Mouse (Mus musculus): ENCODE data around the gene Cxcr5. TPM values are rescaled to one million over a fixed set of nuclear protein-coding genes. Genes with fewer than 3 reads are reported as not detected.

Cxcr5 gene
- total RNA-seq, 2 experiments from 2014 or later = not detected

- DNase-seq (ENCODE audit: low spot score in 2 of 2) = no peak
- intact Hi-C loops (cut with DNase I) = loop anchor here (5.0 kb wide), 1 partner anchor 88 kb away; the partner anchor contains the start of gene Ddx6
Observed at GRCm38 (mm10) chr9:44514147-44514546, 47.5 kb downstream of the Cxcr5 start.

GRCm38 (mm10) chr9:44513610-44514009 lies 48.1 kb downstream of the Cxcr5 start:
- intact Hi-C loops (cut with DNase I) = loop anchor here (5.0 kb wide), 1 partner anchor 89 kb away; the partner anchor contains the start of gene Ddx6

GRCm38 (mm10) chr9:44513121-44513520 lies 48.6 kb downstream of the Cxcr5 start:
- intact Hi-C loops (cut with DNase I) = loop anchor here (5.0 kb wide), 1 partner anchor 89 kb away; the partner anchor contains the start of gene Ddx6
- DNase-seq (ENCODE audit: low spot score in 2 of 2) = no peak

More at GRCm38 (mm10) chr9:44513610-44514009, 48.1 kb downstream of the Cxcr5 start:
- DNase-seq (ENCODE audit: low spot score in 2 of 2) = no peak

- no peak for DNase-seq (ENCODE audit: low spot score in 2 of 2)
- intact Hi-C loops (cut with DNase I) = loop anchor here (5.0 kb wide), 1 partner anchor 90 kb away; the partner anchor contains the start of gene Ddx6
Observed at GRCm38 (mm10) chr9:44512717-44513003, 49.0 kb downstream of the Cxcr5 start.

GRCm38 (mm10) chr9:44511935-44512716 lies 49.6 kb downstream of the Cxcr5 start:
- DNase-seq (ENCODE audit: low spot score in 2 of 2) = no peak
- intact Hi-C loops (cut with DNase I) = loop anchor here (5.0 kb wide), 1 partner anchor 90 kb away; the partner anchor contains the start of gene Ddx6

GRCm38 (mm10) chr9:44510872-44511601 lies 50.6 kb downstream of the Cxcr5 start:
- intact Hi-C loops (cut with DNase I) = loop anchor here (5.0 kb wide), 1 partner anchor 91 kb away; the partner anchor contains the start of gene Ddx6
- no peak for DNase-seq (ENCODE audit: low spot score in 2 of 2)

- intact Hi-C loops (cut with DNase I) = loop anchor here (5.0 kb wide), 1 partner anchor 92 kb away; the partner anchor contains the start of gene Ddx6
- DNase-seq (ENCODE audit: low spot score in 2 of 2) = no peak
Observed at GRCm38 (mm10) chr9:44510355-44510871, 51.3 kb downstream of the Cxcr5 start.

- intact Hi-C loops (cut with DNase I) = loop anchor here (5.0 kb wide), 1 partner anchor 93 kb away; the partner anchor contains the start of gene Ddx6
Observed at GRCm38 (mm10) chr9:44509487-44510354, 52.0 kb downstream of the Cxcr5 start.

GRCm38 (mm10) chr9:44508721-44509486 lies 52.8 kb downstream of the Cxcr5 start:
- intact Hi-C loops (cut with DNase I) = no loop called here
- no peak for DNase-seq (ENCODE audit: low spot score in 2 of 2)

More at GRCm38 (mm10) chr9:44509487-44510354, 52.0 kb downstream of the Cxcr5 start:
- DNase-seq (ENCODE audit: low spot score in 2 of 2) = peak; percentile 70 to 82

- intact Hi-C loops (cut with DNase I) = no loop called here
- no peak for DNase-seq (ENCODE audit: low spot score in 2 of 2)
Observed at GRCm38 (mm10) chr9:44508124-44508619, 53.5 kb downstream of the Cxcr5 start.

- intact Hi-C loops (cut with DNase I) = no loop called here
- DNase-seq (ENCODE audit: low spot score in 2 of 2) = no peak
Observed at GRCm38 (mm10) chr9:44507345-44507744, 54.3 kb downstream of the Cxcr5 start.

- intact Hi-C loops (cut with DNase I) = no loop called here
Observed at GRCm38 (mm10) chr9:44506566-44506965, 55.1 kb downstream of the Cxcr5 start.

GRCm38 (mm10) chr9:44505824-44506467 lies 55.7 kb downstream of the Cxcr5 start:
- no peak for DNase-seq (ENCODE audit: low spot score in 2 of 2)
- intact Hi-C loops (cut with DNase I) = no loop called here

More at GRCm38 (mm10) chr9:44506566-44506965, 55.1 kb downstream of the Cxcr5 start:
- no peak for DNase-seq (ENCODE audit: low spot score in 2 of 2)

GRCm38 (mm10) chr9:44504893-44505823 lies 56.5 kb downstream of the Cxcr5 start:
- intact Hi-C loops (cut with DNase I) = no loop called here
- no peak for DNase-seq (ENCODE audit: low spot score in 2 of 2)

GRCm38 (mm10) chr9:44502006-44502405 lies 59.7 kb downstream of the Cxcr5 start:
- intact Hi-C loops (cut with DNase I) = loop anchor here (1.0 kb wide), 2 partner anchors 22 to 48 kb away; partner anchors contain the start of gene Upk2
- DNase-seq (ENCODE audit: low spot score in 2 of 2) = peak; percentile 70 to 78

GRCm38 (mm10) chr9:44501206-44501879 lies 60.3 kb downstream of the Cxcr5 start:
- no peak for DNase-seq (ENCODE audit: low spot score in 2 of 2)
- intact Hi-C loops (cut with DNase I) = no loop called here

Measured in left cerebral cortex, postnatal 36 days (tissue).